17 mouse cellular contexts compared by ENCODE assay signal in genomic region chr7:115270803-115271202, GRCm38 (mm10).
"Had no signal": no experiment of that assay in that cellular context is flagged by ENCODE, and none has a peak within 500 bp of the region (broad histone marks: within the 10 kb centered on the region; RNA-seq: fewer than 3 reads in every experiment).

No protein-coding gene starts in this region.

- ATAC-seq: liver, postnatal 0 days; lung, postnatal 0 days; midbrain, embryonic 13.5 days; midbrain, embryonic 15.5 days had no signal

- DNase-seq: liver, postnatal 0 days; lung, adult 2 months; lung, postnatal 14 days; lung, postnatal 36 days; right cerebral cortex, postnatal 14 days; thymus, adult 18-20 months; thymus, postnatal 14 days; thymus, postnatal 36 days had no signal

- H3K27me3 ChIP-seq: lung, embryonic 15.5 days; megakaryocyte, embryonic 14.5 days; midbrain, embryonic 13.5 days; midbrain, embryonic 15.5 days; neural tube, embryonic 12.5 days; stomach, embryonic 15.5 days had no signal

- H3K4me1 ChIP-seq: lung, embryonic 15.5 days; megakaryocyte, embryonic 14.5 days; midbrain, embryonic 15.5 days; neural tube, embryonic 12.5 days; stomach, embryonic 15.5 days had no signal

- H3K4me3 ChIP-seq: lung, embryonic 15.5 days; megakaryocyte, embryonic 14.5 days; midbrain, embryonic 13.5 days; midbrain, embryonic 15.5 days; neural tube, embryonic 12.5 days; stomach, embryonic 15.5 days had no signal

- H3K36me3 ChIP-seq: lung, embryonic 15.5 days; midbrain, embryonic 13.5 days; midbrain, embryonic 15.5 days; neural tube, embryonic 12.5 days; stomach, embryonic 15.5 days had no signal

- H3K27ac ChIP-seq: lung, embryonic 15.5 days; macrophage; midbrain, embryonic 13.5 days; midbrain, embryonic 15.5 days; neural tube, embryonic 12.5 days; stomach, embryonic 15.5 days had no signal

- H3K9ac ChIP-seq: liver, postnatal 0 days; lung, embryonic 15.5 days; midbrain, embryonic 13.5 days; midbrain, embryonic 15.5 days; neural tube, embryonic 12.5 days; stomach, embryonic 15.5 days had no signal

- H3K9me3 ChIP-seq: lung, embryonic 15.5 days; megakaryocyte, embryonic 14.5 days; midbrain, embryonic 13.5 days; midbrain, embryonic 15.5 days; neural tube, embryonic 12.5 days; stomach, embryonic 15.5 days had no signal

- H3K4me2 ChIP-seq: lung, embryonic 15.5 days; midbrain, embryonic 11.5 days; midbrain, embryonic 13.5 days; midbrain, embryonic 15.5 days; neural tube, embryonic 12.5 days; stomach, embryonic 15.5 days had no signal
